Comparison of ENCODE assay signal across 8 mouse cellular contexts in genomic region chr8:106137906-106138477, GRCm38 (mm10). TPM values are rescaled to one million over a fixed set of nuclear protein-coding genes. Genes with fewer than 3 reads are reported as not detected.
DNase-seq lines count a peak whose midpoint lies in the region; ATAC-seq and TF ChIP-seq lines count a peak whose summit lies in the region.

No protein-coding gene starts in this region.

- H3K27me3 ChIP-seq in forebrain, postnatal 0 days (ENCODE audit: insufficient read depth, low read length) = peaks cover 53% of the 10 kb centered on the region
- peaks cover 41% of the 10 kb centered on the region for H3K27me3 ChIP-seq in intestine, embryonic 14.5 days (replicated peaks; ENCODE audit: control insufficient read depth, insufficient read depth, low read length)
- peaks cover 62% of the 10 kb centered on the region for H3K27me3 ChIP-seq in liver, embryonic 16.5 days (ENCODE audit: control insufficient read depth, insufficient read depth, low read depth, low read length)
- peaks cover 58% of the 10 kb centered on the region for H3K27me3 ChIP-seq in neural tube, embryonic 11.5 days (ENCODE audit: control insufficient read depth, insufficient read depth, low read length)

- WGBS in forebrain, postnatal 0 days = 2% methylated on average over 24 of the region's 24 CpGs
- WGBS in intestine, embryonic 14.5 days = 1% methylated on average over 24 of the region's 24 CpGs
- WGBS in liver, embryonic 16.5 days (ENCODE audit: insufficient replicate concordance) = under 1% methylated on average over 24 of the region's 24 CpGs
- under 1% methylated on average over 23 of the region's 24 CpGs for WGBS in neural tube, embryonic 11.5 days

- peak overlapping the region; percentile 44 for H3K4me3 ChIP-seq in forebrain, postnatal 0 days (ENCODE audit: low read depth, low read length)
- peak overlapping the region; percentile 49 for H3K4me3 ChIP-seq in intestine, embryonic 14.5 days (ENCODE audit: low read depth, low read length)
- H3K4me3 ChIP-seq in liver, embryonic 16.5 days (ENCODE audit: low read depth, low read length) = peak overlapping the region; percentile 60
- H3K4me3 ChIP-seq in neural tube, embryonic 11.5 days (ENCODE audit: low read depth, low read length) = peak overlapping the region; percentile 40

- DNase-seq in left cerebral cortex, postnatal 25 days (ENCODE audit: low spot score in 2 of 2) = peak; percentile 35 to 64
- DNase-seq in left cerebral cortex, adult 9 months (ENCODE audit: low spot score in 2 of 2) = no peak
- DNase-seq in adrenal gland, adult 2 months = peak; percentile 89
- peak; percentile 36 for DNase-seq in forebrain, postnatal 0 days
- DNase-seq in intestine, embryonic 14.5 days (ENCODE audit: low spot score) = peak; percentile 81
- DNase-seq in neural tube, embryonic 11.5 days (ENCODE audit: low spot score) = peak; percentile 51
- DNase-seq in layer of hippocampus, adult 8-10 months (ENCODE audit: low spot score in 2 of 2) = no peak

- no peaks in the 10 kb centered on the region for H3K9me3 ChIP-seq in forebrain, postnatal 0 days (ENCODE audit: low read length)
- H3K9me3 ChIP-seq in intestine, embryonic 14.5 days (ENCODE audit: control insufficient read depth, low read length) = no peaks in the 10 kb centered on the region
- H3K9me3 ChIP-seq in liver, embryonic 16.5 days (replicated peaks; ENCODE audit: control insufficient read depth, low read length) = no peaks in the 10 kb centered on the region
- H3K9me3 ChIP-seq in neural tube, embryonic 11.5 days (ENCODE audit: control insufficient read depth, low read length) = no peaks in the 10 kb centered on the region

- peak overlapping the region; percentile 88 for H3K4me2 ChIP-seq in forebrain, postnatal 0 days (ENCODE audit: low read depth)
- H3K4me2 ChIP-seq in intestine, embryonic 14.5 days (ENCODE audit: low read length) = peak overlapping the region; percentile 85
- H3K4me2 ChIP-seq in liver, embryonic 16.5 days (ENCODE audit: low read depth, low read length) = peak overlapping the region; percentile 50
- H3K4me2 ChIP-seq in neural tube, embryonic 11.5 days (ENCODE audit: low read depth) = peak overlapping the region; percentile 55

- intact Hi-C loops in left cerebral cortex, postnatal 25 days (cut with DNase I) = loop anchor here (10.0 kb wide), 1 partner anchor 267 kb away; no protein-coding TSS in a partner anchor

- no peak for TF ChIP-seq CTCF in forebrain, postnatal 0 days (IDR thresholded peaks at IDR 0.05; ENCODE audit: low read depth)

- H3K9ac ChIP-seq in forebrain, postnatal 0 days = peak overlapping the region; percentile 35
- peak overlapping the region; percentile 53 for H3K9ac ChIP-seq in intestine, embryonic 14.5 days (ENCODE audit: low read length)
- peak overlapping the region; percentile 4; the same call in 1 of the 2 replicates for H3K9ac ChIP-seq in liver, embryonic 16.5 days (ENCODE audit: low read depth, low read length)
- peak overlapping the region; percentile 37 for H3K9ac ChIP-seq in neural tube, embryonic 11.5 days (ENCODE audit: low read length)

- peak; percentile 17; the same call in 1 of the 2 replicates for ATAC-seq in forebrain, postnatal 0 days
- ATAC-seq in intestine, embryonic 14.5 days (replicated peaks; ENCODE audit: low FRiP score, low TSS enrichment, low read depth) = 0 out of 2 replicates have a peak, but pooled peaks have one; percentile 9
- ATAC-seq in liver, embryonic 16.5 days (ENCODE audit: low read depth) = peak; percentile 7; the same call in 1 of the 2 replicates
- no peak for ATAC-seq in neural tube, embryonic 11.5 days (ENCODE audit: insufficient read depth, low FRiP score, low TSS enrichment)

- H3K4me1 ChIP-seq in forebrain, postnatal 0 days (ENCODE audit: insufficient read depth) = peaks cover 16% of the 10 kb centered on the region
- peaks cover 14% of the 10 kb centered on the region; the same call in 1 of the 2 replicates for H3K4me1 ChIP-seq in intestine, embryonic 14.5 days (replicated peaks; ENCODE audit: control insufficient read depth, insufficient read depth, low read length)
- H3K4me1 ChIP-seq in liver, embryonic 16.5 days (ENCODE audit: control insufficient read depth, low read depth, low read length) = peaks cover 5% of the 10 kb centered on the region
- peaks cover 9% of the 10 kb centered on the region for H3K4me1 ChIP-seq in neural tube, embryonic 11.5 days (ENCODE audit: control insufficient read depth, insufficient read depth, low read length)

- no peaks in the 10 kb centered on the region for H3K36me3 ChIP-seq in forebrain, postnatal 0 days (ENCODE audit: insufficient read depth)
- H3K36me3 ChIP-seq in intestine, embryonic 14.5 days (ENCODE audit: control insufficient read depth, insufficient read depth, low read length) = 0 out of 2 replicates have a peak, but pooled peaks cover 1% of the 10 kb centered on the region
- peaks cover 2% of the 10 kb centered on the region; the same call in 1 of the 2 replicates for H3K36me3 ChIP-seq in liver, embryonic 16.5 days (ENCODE audit: control insufficient read depth, insufficient read depth)
- H3K36me3 ChIP-seq in neural tube, embryonic 11.5 days (ENCODE audit: control insufficient read depth, insufficient read depth, low read length) = no peaks in the 10 kb centered on the region

- H3K27ac ChIP-seq in forebrain, postnatal 0 days (ENCODE audit: low read depth, low read length) = no peak overlapping the region
- H3K27ac ChIP-seq in intestine, embryonic 14.5 days (ENCODE audit: low read depth) = peak overlapping the region; percentile 60
- H3K27ac ChIP-seq in liver, embryonic 16.5 days (ENCODE audit: low read length) = peak overlapping the region; percentile 36
- H3K27ac ChIP-seq in neural tube, embryonic 11.5 days (ENCODE audit: low read depth, low read length) = no peak overlapping the region

RNA-seq across cellular contexts. Expression of gene Esrp2, which starts 1.2 kb away (rescaled TPM):
- not detected for total RNA-seq in left cerebral cortex, postnatal 25 days (2021)
- total RNA-seq in adrenal gland, adult 2 months (2021) = 1 to 10 TPM; 1.7 to 3.7 TPM
- 2.0 and 5.5 TPM in 2 replicates for polyA plus RNA-seq in adrenal gland, adult 2 months (2012; rRNA removed)
- total RNA-seq in forebrain, postnatal 0 days (2014; rRNA removed) = 0.14 TPM in 1 of 2 replicates, not detected in the other
- polyA plus RNA-seq in forebrain, postnatal 0 days (2015; fragmentation: Nextera tagmentation; extraction: Ambion mirVana) = not detected in 2 replicates
- polyA plus RNA-seq in intestine, embryonic 14.5 days (2014; fragmentation: Nextera tagmentation; extraction: Ambion mirVana) = 22.4 and 25.4 TPM in 2 replicates
- polyA plus RNA-seq in liver, embryonic 16.5 days (2015; fragmentation: Nextera tagmentation; extraction: Ambion mirVana) = 17.5 and 20.1 TPM in 2 replicates
- 2.5 and 4.0 TPM in 2 replicates for polyA plus RNA-seq in neural tube, embryonic 11.5 days (2014; fragmentation: Nextera tagmentation; extraction: Ambion mirVana)
- total RNA-seq in layer of hippocampus, adult 8-10 months (2022) = under 1 TPM in 2 of 4 experiments, not detected in 2; 0.09 to 0.43 TPM

RNA-seq across cellular contexts. Expression of gene Pla2g15, which starts 12.2 kb away (rescaled TPM):
- 10 to 100 TPM; 25.4 to 27.5 TPM for total RNA-seq in left cerebral cortex, postnatal 25 days (2021)
- 10 to 100 TPM; 21.9 to 38.8 TPM for total RNA-seq in adrenal gland, adult 2 months (2021)
- 21.9 and 22.1 TPM in 2 replicates for polyA plus RNA-seq in adrenal gland, adult 2 months (2012; rRNA removed)
- total RNA-seq in forebrain, postnatal 0 days (2014; rRNA removed) = 16.0 and 17.8 TPM in 2 replicates
- 11.7 and 15.6 TPM in 2 replicates for polyA plus RNA-seq in forebrain, postnatal 0 days (2015; fragmentation: Nextera tagmentation; extraction: Ambion mirVana)
- polyA plus RNA-seq in intestine, embryonic 14.5 days (2014; fragmentation: Nextera tagmentation; extraction: Ambion mirVana) = 4.1 and 5.0 TPM in 2 replicates
- 8.8 and 9.1 TPM in 2 replicates for polyA plus RNA-seq in liver, embryonic 16.5 days (2015; fragmentation: Nextera tagmentation; extraction: Ambion mirVana)
- 8.0 and 8.9 TPM in 2 replicates for polyA plus RNA-seq in neural tube, embryonic 11.5 days (2014; fragmentation: Nextera tagmentation; extraction: Ambion mirVana)
- total RNA-seq in layer of hippocampus, adult 8-10 months (2022) = 10 to 100 TPM; 28.2 to 36.0 (median 29.8) TPM

RNA-seq across cellular contexts. Expression of gene Slc7a6, which starts 30.7 kb away (rescaled TPM):
- 10 to 100 TPM; 27.6 to 32.4 TPM for total RNA-seq in left cerebral cortex, postnatal 25 days (2021)
- 10 to 100 TPM; 27.2 to 34.0 TPM for total RNA-seq in adrenal gland, adult 2 months (2021)
- polyA plus RNA-seq in adrenal gland, adult 2 months (2012; rRNA removed) = 17.3 and 26.5 TPM in 2 replicates
- 29.9 and 43.6 TPM in 2 replicates for total RNA-seq in forebrain, postnatal 0 days (2014; rRNA removed)
- 48.9 and 50.8 TPM in 2 replicates for polyA plus RNA-seq in forebrain, postnatal 0 days (2015; fragmentation: Nextera tagmentation; extraction: Ambion mirVana)
- polyA plus RNA-seq in intestine, embryonic 14.5 days (2014; fragmentation: Nextera tagmentation; extraction: Ambion mirVana) = 68.9 and 73.2 TPM in 2 replicates
- 4.1 and 4.3 TPM in 2 replicates for polyA plus RNA-seq in liver, embryonic 16.5 days (2015; fragmentation: Nextera tagmentation; extraction: Ambion mirVana)
- polyA plus RNA-seq in neural tube, embryonic 11.5 days (2014; fragmentation: Nextera tagmentation; extraction: Ambion mirVana) = 106 and 121 TPM in 2 replicates
- 10 to 100 TPM; 22.3 to 31.9 (median 27.5) TPM for total RNA-seq in layer of hippocampus, adult 8-10 months (2022)

Comparison
In these comparisons a context has a peak if more than half of its experiments do, and no peak if none do; other contexts are left out.
1. DNase-seq: peak in left cerebral cortex, postnatal 25 days (2 of 2), adrenal gland, adult 2 months (single experiment), forebrain, postnatal 0 days (single experiment), intestine, embryonic 14.5 days (single experiment) and neural tube, embryonic 11.5 days (single experiment); none in left cerebral cortex, adult 9 months (0 of 2) and layer of hippocampus, adult 8-10 months (0 of 2).
2. H3K27ac ChIP-seq: peak in intestine, embryonic 14.5 days (single experiment) and liver, embryonic 16.5 days (single experiment); none in forebrain, postnatal 0 days (single experiment) and neural tube, embryonic 11.5 days (single experiment).
3. Peak in every context shown above with its lines, with median percentiles within 50 percentile points of each other: H3K4me2 ChIP-seq, H3K4me3 ChIP-seq and H3K9ac ChIP-seq.